Mouse (Mus musculus) left cerebral cortex, postnatal 36 days (tissue): ENCODE results near the gene Lrrk2. TPM values are rescaled to one million over a fixed set of nuclear protein-coding genes. Genes with fewer than 3 reads are reported as not detected.

Experiments
- DNase-seq, 2 experiments: peaks; one replicate each; pipeline ENCODE4 v3.0.0; 2021 to 2022; ENCODE audit warnings: low spot score in 2 of 2, mixed read lengths in 1 of 2
- intact Hi-C: fragments of 180-260 bp; cut with DNase I; formaldehyde crosslinking; loops from one replicate; pipeline ENCODE4 v1.15.1; 2025
- total RNA-seq, 2 experiments: library from RNA; stranded (reverse); gene quantifications; 2 replicates each; pipeline ENCODE4 v1.2.3; 2021

Gene Lrrk2
- total RNA-seq, 2 experiments from 2014 or later = 37.2 to 43.8 TPM

DNA sequence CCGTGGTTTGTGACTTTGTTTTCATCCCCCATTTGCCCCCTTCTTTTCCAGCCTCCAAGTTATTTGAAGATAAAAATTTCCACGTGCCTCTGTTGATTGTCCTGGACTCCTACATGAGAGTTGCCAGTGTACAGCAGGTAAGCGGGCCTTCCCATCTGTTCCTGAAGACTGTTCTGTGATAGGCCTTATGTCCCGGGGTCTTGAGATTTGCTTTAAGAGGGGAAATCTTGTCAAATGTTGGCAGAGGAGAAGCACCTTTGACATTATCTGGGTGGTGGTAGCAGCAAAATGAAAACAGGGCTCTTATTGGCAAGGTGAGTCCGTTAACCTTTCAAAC lies 562 bp downstream of the Lrrk2 start:
- no peak for DNase-seq
- intact Hi-C loops = loop anchor here (5.0 kb wide), 1 partner anchor 56 kb away; no protein-coding TSS in a partner anchor

DNA sequence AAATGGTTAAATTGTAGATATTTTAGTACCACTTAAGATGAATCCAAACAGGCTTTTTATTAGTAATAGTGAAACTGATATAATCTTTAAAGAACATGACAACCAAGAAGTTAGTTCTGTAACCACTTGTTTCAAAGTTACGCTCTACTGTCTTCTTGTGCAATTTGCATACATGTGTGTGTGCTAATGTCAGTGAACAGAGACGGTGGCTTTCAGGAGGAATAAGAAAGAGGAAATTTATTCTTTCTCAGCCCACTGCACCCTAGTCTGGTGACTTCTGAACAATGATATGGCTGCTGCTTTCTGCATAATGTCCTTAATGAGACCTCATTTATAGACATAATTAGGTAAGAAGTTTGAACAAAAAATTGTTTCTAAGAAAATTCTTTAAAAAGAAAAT lies 7.1 kb downstream of the Lrrk2 start:
- DNase-seq = no peak
- intact Hi-C loops = no loop called here

DNA sequence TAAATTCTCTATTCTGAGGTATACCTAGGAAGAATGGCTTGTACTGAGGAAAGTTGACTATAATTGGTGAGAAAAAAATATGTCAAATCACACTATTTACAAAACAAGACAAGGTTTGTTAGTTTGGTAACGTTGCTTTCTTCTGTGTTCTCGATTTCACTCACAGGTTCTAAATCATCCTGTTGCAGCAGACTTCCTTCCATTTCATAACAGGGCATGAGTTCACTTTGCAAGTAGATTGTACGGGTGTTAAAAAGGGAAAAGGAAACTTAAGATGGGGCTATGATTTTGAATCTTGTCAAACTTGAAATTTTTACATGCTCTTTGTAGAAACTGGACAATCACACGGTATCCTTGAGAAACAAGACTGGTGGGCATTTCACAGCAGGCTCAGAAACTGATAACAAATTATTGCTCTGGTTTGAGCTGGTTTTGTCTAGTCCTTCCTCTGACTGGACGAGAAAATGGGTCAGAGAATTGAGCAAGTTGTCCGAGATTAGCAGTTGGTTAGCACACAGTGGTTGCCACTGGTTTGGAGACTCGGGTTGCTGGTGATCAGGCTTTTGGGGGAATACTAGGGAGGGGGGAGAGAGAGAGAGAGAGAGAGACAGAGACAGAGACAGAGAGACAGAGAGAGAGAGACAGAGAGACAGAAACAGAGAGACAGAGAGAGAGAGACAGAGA lies 13.0 kb downstream of the Lrrk2 start:
- DNase-seq = no peak
- intact Hi-C loops = no loop called here

DNA sequence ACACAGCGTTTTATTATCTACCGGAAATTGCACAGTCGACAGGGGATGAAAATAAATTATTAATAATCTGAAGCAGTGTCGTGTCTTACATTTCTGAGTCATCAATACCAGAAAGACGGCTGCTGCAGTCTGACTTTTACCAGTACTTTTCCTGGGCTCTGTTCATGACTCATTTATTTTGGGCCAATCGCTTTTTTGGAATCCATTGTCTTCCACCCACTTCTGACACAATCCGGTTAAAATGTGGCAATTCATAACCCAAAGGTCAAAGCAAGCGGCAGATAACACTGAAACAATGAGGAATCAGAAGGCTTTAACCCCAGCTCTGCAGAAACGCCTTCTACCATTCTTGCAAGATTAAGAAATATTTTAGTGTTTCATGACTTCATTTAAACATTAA lies 17.7 kb downstream of the Lrrk2 start:
- no peak for DNase-seq
- intact Hi-C loops = no loop called here

DNA sequence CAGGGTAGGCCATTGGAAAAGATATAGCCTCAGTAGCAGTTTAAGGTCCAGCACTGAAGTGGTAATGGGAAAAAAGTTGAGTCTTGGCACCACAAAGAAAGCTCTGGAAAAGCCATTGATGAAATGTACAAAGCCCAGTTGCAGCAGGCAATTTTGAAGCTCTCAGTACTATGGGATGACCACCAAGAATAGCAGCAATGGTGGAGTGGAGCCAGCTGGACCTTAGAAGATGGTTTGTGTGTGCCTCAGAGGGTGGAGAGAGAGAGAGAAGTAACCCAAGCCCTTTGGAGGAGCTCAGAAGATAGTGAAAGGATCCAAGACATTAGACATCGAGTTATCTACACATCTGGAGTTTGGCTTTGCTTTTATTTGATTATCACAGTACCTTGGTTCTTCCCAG lies 20.1 kb downstream of the Lrrk2 start:
- no peak for DNase-seq
- intact Hi-C loops = no loop called here

DNA sequence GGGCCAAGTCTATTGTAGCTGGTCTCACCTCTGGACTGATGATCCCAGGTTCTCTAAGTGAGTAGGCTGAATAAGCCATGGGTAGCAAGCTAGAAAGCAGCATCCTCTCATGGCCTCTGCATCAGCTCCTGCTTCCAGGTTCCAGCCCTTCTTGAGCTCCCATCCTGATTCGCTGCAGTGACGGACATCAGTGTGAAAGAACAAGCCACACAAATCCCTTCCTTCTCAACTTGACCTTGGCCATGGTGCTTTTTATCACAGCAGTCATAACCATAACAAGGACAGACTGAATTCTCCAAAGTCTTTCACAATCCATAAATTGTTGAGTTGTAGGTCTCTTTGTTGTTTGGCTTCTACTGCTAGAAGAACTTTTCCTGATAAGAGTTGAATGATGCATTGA lies 20.9 kb downstream of the Lrrk2 start:
- intact Hi-C loops = no loop called here

DNA sequence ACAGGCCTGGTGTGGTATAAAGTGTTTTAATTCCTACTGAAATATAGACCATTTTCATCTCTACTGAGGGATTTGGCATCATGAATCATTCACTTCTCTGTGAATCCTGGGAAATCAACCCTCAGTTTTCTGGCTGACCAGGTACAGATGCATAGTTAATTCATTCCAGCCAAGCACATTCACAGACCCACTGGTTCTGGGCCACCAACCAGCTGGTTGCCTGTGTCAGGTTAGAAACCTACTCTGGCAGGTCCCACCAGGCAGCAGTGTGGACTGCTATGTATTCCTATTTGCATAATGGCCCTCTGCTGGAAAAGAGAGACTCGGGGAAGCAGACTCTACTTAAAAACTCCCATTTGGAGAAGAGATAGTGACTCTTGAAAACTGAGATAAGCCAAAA lies 27.9 kb downstream of the Lrrk2 start:
- no peak for DNase-seq
- intact Hi-C loops = no loop called here

More for the DNA sequence above, 20.9 kb downstream of the Lrrk2 start:
- DNase-seq = no peak

DNA sequence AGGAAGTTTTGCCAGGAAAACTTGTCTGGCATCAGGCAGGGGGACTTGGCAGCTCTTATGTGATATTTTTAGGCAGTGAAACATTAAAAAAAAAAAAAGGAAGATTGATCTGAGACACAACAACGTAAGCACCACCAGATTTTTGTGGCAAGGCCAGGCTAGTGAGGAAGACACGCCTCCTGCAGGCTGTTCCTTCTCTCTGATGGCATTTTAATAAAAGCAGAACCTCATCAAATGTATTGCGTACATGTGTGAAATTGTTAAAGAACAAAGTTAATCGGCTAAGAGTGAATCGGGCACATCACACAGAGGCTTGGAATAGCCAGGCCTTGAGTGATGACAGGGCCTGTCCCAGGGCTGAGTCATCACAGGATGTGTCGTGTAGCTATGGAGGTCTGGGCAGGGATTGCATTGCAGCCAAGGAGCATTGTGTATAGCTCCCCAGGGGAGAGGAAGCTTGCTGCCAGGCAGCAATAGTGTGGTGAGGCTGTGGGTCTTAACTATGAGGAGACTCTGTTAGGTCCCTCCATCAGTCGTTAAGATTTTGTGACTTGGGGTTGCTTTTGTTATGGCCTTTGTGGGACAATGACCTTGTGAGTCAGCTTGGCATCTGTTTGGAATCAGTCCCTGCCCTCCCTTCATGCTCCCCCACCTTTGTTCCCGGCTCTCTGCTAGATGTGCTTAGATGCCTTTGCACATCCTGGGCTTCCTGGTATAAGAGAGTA lies 30.2 kb downstream of the Lrrk2 start:
- peak; percentile 17 for DNase-seq
- intact Hi-C loops = no loop called here

DNA sequence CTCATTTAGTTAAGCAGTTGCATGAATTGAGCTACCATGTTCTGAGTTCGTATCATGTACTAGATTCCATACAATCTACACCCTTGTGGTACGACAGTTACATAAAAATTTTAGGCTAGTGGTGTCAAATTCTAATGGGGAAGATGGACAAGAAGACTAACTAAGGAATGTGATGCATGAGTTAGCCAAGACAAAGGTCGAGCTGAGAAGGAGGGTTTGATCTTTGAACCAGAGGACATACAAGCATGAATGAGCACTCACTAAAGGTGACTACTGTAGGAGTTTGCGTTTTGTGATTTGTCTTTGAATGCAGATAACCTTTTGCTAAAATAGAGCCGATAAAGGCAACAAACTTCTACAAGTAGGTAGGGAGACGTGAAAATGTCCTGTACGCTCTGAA lies 31.1 kb downstream of the Lrrk2 start:
- DNase-seq = no peak
- intact Hi-C loops = no loop called here

DNA sequence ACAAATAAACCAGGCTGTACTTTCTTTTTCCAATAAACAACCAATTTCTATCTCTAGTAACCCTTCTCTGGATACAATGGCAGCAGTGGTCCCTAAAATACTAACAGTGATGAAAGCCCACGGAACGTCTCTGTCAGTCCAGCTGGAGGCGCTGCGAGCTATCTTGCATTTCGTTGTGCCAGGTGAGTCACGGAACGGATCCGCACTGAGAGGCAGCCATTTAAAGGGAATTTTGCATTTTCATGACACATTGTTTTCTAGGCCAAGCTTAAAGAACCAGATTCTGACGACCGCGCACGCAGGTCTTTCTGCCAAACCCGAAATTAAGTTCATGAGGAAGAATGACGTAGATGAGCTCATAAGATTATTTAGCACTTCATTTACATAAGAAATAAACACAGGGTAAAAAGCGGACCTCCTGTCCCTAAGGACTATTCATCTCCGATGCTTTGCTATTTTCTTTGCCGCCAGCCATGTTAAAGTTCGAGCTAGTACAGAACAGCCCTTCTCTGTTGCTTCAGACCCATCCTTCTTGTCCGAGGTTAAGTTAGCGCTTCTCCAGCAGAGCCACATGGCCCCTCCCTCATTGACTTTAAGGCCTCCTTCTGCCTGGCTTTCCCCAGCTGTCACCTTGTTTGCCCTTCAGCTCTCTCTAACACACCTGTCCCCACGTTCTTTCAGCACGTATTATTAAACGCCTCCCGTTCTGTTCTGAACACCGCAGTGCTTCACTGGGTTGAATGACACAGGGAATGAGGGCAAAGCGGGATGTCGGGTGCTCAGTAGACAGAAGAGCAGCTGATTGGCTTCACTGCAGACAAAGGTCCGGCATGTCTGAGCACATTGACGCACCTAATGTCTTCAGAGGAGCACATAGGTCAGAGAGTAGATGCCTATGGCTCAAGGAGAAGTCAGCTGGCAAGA lies 36.5 kb downstream of the Lrrk2 start:
- peak in 1 of 2 experiments; percentile 24 for DNase-seq
- intact Hi-C loops = no loop called here

DNA sequence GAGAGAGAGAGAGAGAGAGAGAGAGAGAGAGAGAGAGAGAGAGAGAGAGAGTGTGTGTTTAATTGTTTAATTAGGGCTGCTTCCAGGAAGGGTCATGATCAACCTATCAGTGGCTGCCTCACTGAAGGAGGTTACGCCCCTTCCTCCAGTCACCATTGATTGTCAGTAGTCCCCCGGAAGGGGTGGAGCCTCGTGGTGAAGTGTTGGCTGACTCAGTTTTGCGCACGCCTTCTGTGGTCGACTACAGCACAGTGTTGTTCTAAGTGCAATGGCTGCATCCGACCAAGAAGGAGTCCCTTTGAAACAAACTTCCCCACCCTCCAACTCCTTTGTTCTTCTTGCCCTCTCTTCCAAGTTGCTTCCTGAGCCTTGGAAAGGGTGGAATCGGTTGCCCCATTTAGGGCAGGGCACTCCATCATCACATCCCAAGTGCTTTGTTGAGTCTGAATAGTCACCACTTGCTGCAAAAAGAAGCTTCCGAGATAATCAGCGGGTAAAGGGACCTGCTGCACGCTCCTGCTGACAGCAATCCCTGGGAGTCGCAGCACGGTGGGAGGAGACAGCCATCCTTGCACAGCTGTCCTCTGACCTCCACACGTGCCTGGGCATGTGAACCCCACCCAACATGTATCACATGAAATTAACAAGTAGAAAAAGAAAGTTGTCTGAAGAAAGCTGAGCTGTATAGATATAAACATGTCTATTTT lies 62.4 kb downstream of the Lrrk2 start:
- no peak for DNase-seq
- intact Hi-C loops = no loop called here

DNA sequence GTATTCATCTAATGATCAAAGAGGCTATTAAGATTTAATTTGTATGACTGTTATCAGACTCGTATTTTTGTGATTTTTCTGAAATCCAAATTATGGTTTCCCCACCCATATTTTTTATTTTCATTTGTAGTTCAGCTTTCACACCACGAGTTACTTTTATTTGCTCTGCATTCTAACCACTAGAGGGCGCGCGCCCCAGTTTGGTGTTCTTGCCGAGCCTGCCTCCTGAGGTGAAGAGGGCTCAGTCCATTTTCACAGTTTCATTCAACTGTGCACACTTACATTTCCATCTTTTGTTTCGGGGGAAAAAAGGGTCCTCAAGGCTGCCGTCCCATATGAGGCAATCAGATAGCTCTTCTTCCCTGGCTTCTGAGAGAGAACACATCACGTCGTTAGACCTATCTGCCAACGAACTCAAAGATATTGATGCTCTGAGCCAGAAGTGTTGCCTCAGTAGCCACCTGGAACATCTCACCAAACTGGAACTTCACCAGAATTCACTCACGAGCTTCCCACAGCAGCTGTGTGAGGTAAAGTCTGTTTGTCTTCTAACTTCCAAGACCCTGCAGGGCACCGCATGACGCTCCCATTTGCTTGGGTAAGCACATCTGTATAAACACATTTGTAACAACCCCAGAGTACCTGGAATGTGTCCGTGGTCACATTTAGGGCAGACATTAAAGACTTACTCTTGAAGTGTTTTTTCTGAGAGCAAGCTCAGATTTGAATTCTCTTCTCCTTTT lies 64.0 kb downstream of the Lrrk2 start:
- DNase-seq = no peak
- intact Hi-C loops = no loop called here

DNA sequence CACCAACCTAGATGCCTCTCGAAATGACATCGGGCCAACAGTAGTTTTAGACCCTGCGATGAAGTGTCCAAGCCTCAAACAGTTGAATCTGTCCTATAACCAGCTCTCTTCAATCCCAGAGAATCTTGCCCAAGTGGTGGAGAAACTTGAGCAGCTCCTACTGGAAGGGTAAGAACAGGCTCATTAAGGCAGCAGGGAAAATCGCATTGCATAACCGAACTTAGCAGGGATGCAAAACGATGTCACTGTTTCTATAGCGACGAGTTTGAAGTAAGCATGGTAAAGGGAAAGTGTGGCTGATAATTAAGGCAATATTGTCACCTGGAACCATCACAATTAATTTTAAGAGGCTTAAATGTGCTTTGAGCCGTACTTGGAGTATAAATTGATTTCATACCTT lies 65.8 kb downstream of the Lrrk2 start:
- intact Hi-C loops = no loop called here
- no peak for DNase-seq

DNA sequence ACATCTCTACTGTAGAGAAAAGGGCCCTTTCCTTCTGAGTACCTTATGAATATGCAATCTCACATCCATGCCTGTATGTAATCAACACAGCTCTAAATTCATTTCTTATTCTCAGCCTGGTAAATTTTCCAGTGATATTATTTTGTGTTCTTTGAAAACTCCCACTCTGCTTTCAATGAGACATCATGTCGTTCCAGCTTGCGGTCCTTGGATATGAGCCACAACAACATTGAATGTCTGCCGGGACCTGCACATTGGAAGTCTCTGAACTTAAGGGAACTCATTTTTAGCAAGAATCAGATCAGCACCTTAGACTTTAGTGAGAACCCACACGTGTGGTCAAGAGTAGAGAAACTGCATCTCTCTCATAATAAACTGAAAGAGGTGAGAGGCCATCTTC lies 72.5 kb downstream of the Lrrk2 start:
- DNase-seq = no peak
- intact Hi-C loops = no loop called here

DNA sequence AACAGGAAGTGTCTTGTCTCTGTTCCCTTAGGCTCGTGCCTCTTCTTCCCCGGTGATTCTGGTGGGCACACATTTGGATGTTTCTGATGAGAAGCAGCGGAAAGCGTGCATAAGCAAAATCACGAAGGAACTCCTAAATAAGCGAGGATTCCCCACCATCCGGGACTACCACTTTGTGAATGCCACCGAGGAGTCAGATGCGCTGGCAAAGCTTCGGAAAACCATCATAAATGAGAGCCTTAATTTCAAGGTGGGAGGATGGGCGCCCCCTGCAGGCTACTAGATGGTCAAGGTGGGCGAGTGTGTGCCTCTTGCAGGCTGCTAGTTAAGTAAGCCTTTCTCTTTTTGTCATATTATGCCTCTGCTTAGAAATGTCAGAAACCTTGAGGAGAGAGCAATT lies 79.1 kb downstream of the Lrrk2 start:
- intact Hi-C loops = loop anchor here (5.0 to 10.0 kb wide), 4 partner anchors 277 to 587 kb away; no protein-coding TSS in a partner anchor

DNA sequence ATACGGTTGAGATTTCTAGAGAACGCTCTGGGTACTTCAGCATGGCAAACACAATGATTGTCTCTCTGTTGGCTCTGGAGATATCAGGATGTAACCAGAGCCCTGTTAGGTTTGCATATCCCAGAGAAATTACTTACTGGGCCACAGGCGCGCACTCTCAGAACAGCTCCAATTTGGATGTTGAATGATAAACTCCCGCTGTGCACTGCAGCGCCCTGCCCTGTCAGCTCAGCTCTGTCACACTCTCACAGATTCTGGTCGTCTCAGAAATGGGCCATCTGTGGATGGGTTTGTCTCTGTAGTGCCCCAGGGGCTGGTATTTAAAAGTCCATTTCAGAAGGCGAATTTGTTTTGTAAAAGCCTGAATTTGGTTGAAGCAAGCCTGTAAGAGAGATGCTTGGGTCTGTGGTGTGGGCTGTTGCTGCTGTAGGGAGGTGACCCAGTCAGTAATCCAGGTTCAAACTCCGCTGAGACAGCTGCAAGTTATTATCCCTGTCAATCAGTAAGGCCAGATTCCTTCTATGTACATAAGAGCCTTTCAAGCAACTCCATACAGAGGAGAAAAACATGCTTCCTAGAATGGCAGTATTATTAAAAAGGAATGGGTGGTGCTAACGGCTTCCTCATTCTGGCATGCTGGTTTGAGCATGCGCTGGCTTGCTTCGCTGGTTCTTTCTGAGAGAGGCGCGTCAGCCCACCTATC lies 80.6 kb downstream of the Lrrk2 start:
- DNase-seq = no peak
- intact Hi-C loops = loop anchor here (1.0 to 10.0 kb wide), 5 partner anchors 144 to 589 kb away; no protein-coding TSS in a partner anchor

More for the DNA sequence above, 79.1 kb downstream of the Lrrk2 start:
- peak; percentile 39 to 53 for DNase-seq

DNA sequence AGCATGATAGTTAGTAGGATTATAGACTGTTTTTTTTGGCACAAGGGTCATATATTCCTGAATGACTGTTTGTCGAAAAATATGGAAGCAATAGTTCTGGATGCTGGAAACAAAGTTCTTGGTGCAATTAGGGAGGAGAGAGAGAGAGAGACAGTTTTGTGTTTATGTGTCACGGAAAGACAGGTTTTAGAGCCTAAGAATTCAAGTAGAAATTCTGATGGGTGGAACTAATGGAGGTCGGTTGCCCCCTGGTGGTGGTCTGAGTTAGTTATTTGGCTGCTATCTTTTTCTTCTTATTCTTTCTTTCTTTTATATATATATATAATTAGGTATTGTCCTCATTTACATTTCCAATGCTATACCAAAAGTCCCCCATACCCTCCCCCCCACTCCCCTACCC lies 81.6 kb downstream of the Lrrk2 start:
- intact Hi-C loops = loop anchor here (1.0 to 10.0 kb wide), 5 partner anchors 145 to 590 kb away; no protein-coding TSS in a partner anchor

DNA sequence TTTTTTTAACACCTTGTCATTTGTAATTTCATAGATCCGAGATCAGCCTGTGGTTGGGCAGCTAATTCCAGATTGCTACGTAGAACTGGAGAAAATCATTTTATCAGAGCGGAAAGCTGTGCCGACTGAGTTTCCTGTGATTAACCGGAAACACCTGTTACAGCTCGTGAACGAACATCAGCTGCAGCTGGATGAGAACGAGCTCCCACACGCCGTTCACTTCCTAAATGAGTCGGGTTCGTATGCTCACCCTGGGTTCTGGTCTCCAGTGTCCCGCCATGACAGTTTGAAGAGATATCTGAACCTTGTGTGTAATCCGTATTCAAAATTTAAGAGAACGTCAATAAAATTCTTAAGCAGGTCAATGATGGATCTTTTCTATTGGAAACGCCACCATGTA lies 82.8 kb downstream of the Lrrk2 start:
- intact Hi-C loops = loop anchor here (10.0 kb wide), 3 partner anchors 281 to 591 kb away; no protein-coding TSS in a partner anchor
- no peak for DNase-seq

More for the DNA sequence above, 81.6 kb downstream of the Lrrk2 start:
- peak in 1 of 2 experiments; percentile 33 for DNase-seq
